ENCODE assay signal across 8 mouse cellular contexts in genomic region chr10:127555703-127556102, GRCm38 (mm10). TPM values are rescaled to one million over a fixed set of nuclear protein-coding genes. Genes with fewer than 3 reads are reported as not detected.
DNase-seq lines count a peak whose midpoint lies in the region; ATAC-seq and TF ChIP-seq lines count a peak whose summit lies in the region.

No protein-coding gene starts in this region.

- H3K27me3 ChIP-seq in testis, adult 2 months (ENCODE audit: control insufficient read depth, insufficient read depth, low read length), result no peaks in the 10 kb centered on the region
- H3K27me3 ChIP-seq in limb, embryonic 11.5 days (ENCODE audit: control insufficient read depth, insufficient read depth, low read length), result no peaks in the 10 kb centered on the region

- WGBS in limb, embryonic 11.5 days, result 74% methylated on average over 18 of the region's 18 CpGs

- H3K4me2 ChIP-seq in limb, embryonic 11.5 days (ENCODE audit: low read depth, severe bottlenecking), result no peak overlapping the region

- H3K27ac ChIP-seq in testis, adult 2 months (ENCODE audit: control insufficient read depth, insufficient read depth, low read depth, low read length), result no peak overlapping the region
- no peak overlapping the region for H3K27ac ChIP-seq in limb, embryonic 11.5 days (replicated peaks; ENCODE audit: low read depth, low read length)

- no peaks in the 10 kb centered on the region for H3K36me3 ChIP-seq in testis, adult 2 months (ENCODE audit: control insufficient read depth, insufficient read depth, low read length)
- peaks cover 54% of the 10 kb centered on the region for H3K36me3 ChIP-seq in limb, embryonic 11.5 days (ENCODE audit: control insufficient read depth, insufficient read depth, low read length)

- peak; percentile 87; the same call in 1 of the 2 replicates for TF ChIP-seq CTCF in testis, adult 2 months (IDR thresholded peaks at IDR 0.05; ENCODE audit: control insufficient read depth, insufficient read depth, insufficient replicate concordance, low read depth, low read length)

- TF ChIP-seq POLR2A in testis, adult 2 months (IDR thresholded peaks at IDR 0.05; ENCODE audit: control insufficient read depth, low read depth, low read length), result no peak

- H3K4me1 ChIP-seq in testis, adult 2 months (ENCODE audit: control insufficient read depth, insufficient read depth, low read length), result no peaks in the 10 kb centered on the region; the same call in 1 of the 2 replicates
- no peaks in the 10 kb centered on the region for H3K4me1 ChIP-seq in limb, embryonic 11.5 days (ENCODE audit: control insufficient read depth, insufficient read depth, low read length)

- H3K9me3 ChIP-seq in limb, embryonic 11.5 days (ENCODE audit: control insufficient read depth, low read length), result peaks cover 2% of the 10 kb centered on the region; the same call in 1 of the 2 replicates

- H3K9ac ChIP-seq in limb, embryonic 11.5 days (ENCODE audit: low read length), result no peak overlapping the region

- no peak for ATAC-seq in limb, embryonic 11.5 days (ENCODE audit: insufficient number of reproducible peaks, low FRiP score, low TSS enrichment, low read depth)

- H3K4me3 ChIP-seq in testis, adult 2 months (ENCODE audit: control insufficient read depth, low read depth, low read length), result no peak overlapping the region
- no peak overlapping the region for H3K4me3 ChIP-seq in limb, embryonic 11.5 days (ENCODE audit: low read depth, low read length)

- peak; percentile 56 for DNase-seq in cerebellum, adult 9-10 months
- DNase-seq in cerebellum, adult 11-12 months, result no peak
- no peak for DNase-seq in testis, postnatal 14 days (ENCODE audit: low spot score)
- peak; percentile 49 for DNase-seq in limb, embryonic 11.5 days (ENCODE audit: low spot score)
- peak; percentile 87 for DNase-seq in retina, postnatal 1 day
- DNase-seq in natural killer cell, adult 2 months (ENCODE audit: low spot score in 2 of 2), result no peak
- no peak for DNase-seq in ovary, postnatal 10 days (ENCODE audit: low spot score)

RNA-seq across cellular contexts. Expression of gene Nxph4, which starts 21.3 kb away (rescaled TPM):
- polyA plus RNA-seq in testis, adult 2 months (2012; rRNA removed), result 0.36 and 0.51 TPM in 2 replicates
- 0.95 and 1.2 TPM in 2 replicates for polyA plus RNA-seq in limb, embryonic 11.5 days (2014; fragmentation: Nextera tagmentation; extraction: Ambion mirVana)

RNA-seq across cellular contexts. Expression of gene Shmt2, which starts 33.5 kb away (rescaled TPM):
- 12.7 and 16.7 TPM in 2 replicates for polyA plus RNA-seq in testis, adult 2 months (2012; rRNA removed)
- 102 and 104 TPM in 2 replicates for polyA plus RNA-seq in limb, embryonic 11.5 days (2014; fragmentation: Nextera tagmentation; extraction: Ambion mirVana)

RNA-seq across cellular contexts. Expression of gene Ndufa4l2, which starts 40.9 kb away (rescaled TPM):
- polyA plus RNA-seq in testis, adult 2 months (2012; rRNA removed), result 65.0 and 74.9 TPM in 2 replicates
- polyA plus RNA-seq in limb, embryonic 11.5 days (2014; fragmentation: Nextera tagmentation; extraction: Ambion mirVana), result 0.48 and 0.96 TPM in 2 replicates

RNA-seq across cellular contexts. Expression of gene Stac3, which starts 54.2 kb away (rescaled TPM):
- polyA plus RNA-seq in testis, adult 2 months (2012; rRNA removed), result 0.97 and 1.0 TPM in 2 replicates
- 0.21 and 0.34 TPM in 2 replicates for polyA plus RNA-seq in limb, embryonic 11.5 days (2014; fragmentation: Nextera tagmentation; extraction: Ambion mirVana)

Comparison
In these comparisons a context has a peak if more than half of its experiments do, and no peak if none do; other contexts are left out.
1. DNase-seq: peak in cerebellum, adult 9-10 months (single experiment), limb, embryonic 11.5 days (single experiment) and retina, postnatal 1 day (single experiment); none in cerebellum, adult 11-12 months (single experiment), testis, postnatal 14 days (single experiment), natural killer cell, adult 2 months (0 of 2) and ovary, postnatal 10 days (single experiment).
2. RNA of gene Ndufa4l2, which starts 40.9 kb away (polyA plus RNA-seq): 65.0 to 74.9 TPM in testis, adult 2 months; 0.48 to 0.96 TPM in limb, embryonic 11.5 days; every median in the first group is over 10 times any median in the second.